Mouse (Mus musculus): ENCODE measurements around the gene Hfe2. TPM values are rescaled to one million over a fixed set of nuclear protein-coding genes. Genes with fewer than 3 reads are reported as not detected.

Gene Hfe2
- total and polyA plus RNA-seq, 3 experiments: not detected

DNA sequence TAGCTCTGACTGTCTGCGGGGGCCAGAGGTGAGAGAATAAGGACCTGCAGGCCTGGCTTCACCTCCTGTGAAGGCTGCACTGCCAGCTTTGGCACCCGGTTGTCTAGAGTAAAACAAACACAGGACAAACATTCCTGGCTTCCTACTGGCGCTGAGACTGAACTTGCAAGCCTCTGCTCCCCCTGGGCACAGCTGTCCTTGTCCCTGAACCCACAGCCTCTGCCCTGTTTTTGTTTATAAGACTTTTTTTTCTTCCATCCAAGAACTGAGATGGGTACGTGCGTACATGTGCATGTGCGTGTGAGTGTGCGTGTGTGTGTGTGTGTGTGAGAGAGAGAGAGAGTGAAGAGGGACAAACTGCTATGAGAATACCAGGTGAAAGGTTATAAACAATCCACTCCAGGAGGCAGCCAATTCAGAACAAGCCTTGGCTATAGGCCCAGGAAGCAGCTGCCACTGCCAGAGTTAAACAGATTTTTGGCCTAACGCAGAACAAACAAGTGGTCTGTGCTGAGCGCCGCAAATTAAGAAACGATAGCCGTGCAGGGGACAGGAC is 30.1 kb downstream of the Hfe2 start:
- TF ChIP-seq GATA2 (IDR thresholded peaks at IDR 0.05; ENCODE audit: borderline replicate concordance, low read depth, low read length) (no peak), CTCF (IDR thresholded peaks at IDR 0.05; ENCODE audit: low read depth, low read length) (no peak), TAL1 (conservative IDR thresholded peaks at IDR 0.05; ENCODE audit: low read depth, low read length) (no peak), POLR2AphosphoS5 (IDR thresholded peaks at IDR 0.05; ENCODE audit: insufficient replicate concordance, low read depth, low read length) (no peak), GATA1 (IDR thresholded peaks at IDR 0.05; ENCODE audit: borderline replicate concordance, low read length) (no peak)
- DNase-seq (ENCODE audit: low spot score) (no peak), ATAC-seq (ENCODE audit: extremely low read depth, insufficient number of reproducible peaks, low FRiP score, poor library complexity, severe bottlenecking) (no peak)
- H3K4me1 ChIP-seq (ENCODE audit: insufficient read depth, low read depth, low read length): peaks cover 43% of the 10 kb centered on the region
- no peak overlapping the region for H3K4me3 ChIP-seq (ENCODE audit: low read depth, low read length)
- peaks cover 10% of the 10 kb centered on the region for H3K36me3 ChIP-seq (replicated peaks)
- H3K27me3 ChIP-seq (ENCODE audit: insufficient read depth, low read length): peaks cover 4% of the 10 kb centered on the region; the same call in 1 of the 2 replicates
- no peaks in the 10 kb centered on the region for H3K9me3 ChIP-seq (replicated peaks)

DNA sequence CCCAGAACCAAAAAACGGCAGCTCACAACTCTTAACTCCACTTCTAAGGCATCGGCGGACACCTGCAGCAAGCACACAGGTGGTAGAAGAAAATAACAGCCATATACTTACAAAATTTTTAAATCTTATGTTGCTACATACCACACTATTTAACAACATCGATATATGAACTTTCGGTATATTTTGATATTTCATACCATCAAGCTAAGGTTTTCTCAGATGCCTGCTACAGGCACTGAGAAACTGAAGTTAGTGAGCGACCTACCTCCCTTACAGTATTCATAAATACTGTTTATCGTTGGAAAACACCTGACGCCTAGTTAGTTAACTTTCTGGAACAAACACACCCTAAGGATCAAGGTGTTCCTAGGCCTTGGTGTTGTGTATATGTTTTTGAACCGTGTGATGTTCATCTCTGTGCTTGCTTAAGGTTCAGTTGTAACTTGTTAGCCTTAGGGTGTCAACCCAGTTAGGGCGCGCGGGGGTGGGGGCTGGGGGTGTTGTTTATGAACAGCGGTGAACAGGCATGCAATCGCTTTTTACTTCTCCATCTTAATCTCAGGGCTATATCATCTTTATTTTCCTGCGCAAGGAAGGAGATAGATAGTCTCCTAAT is 31.1 kb downstream of the Hfe2 start:
- H3K4me3 ChIP-seq (ENCODE audit: low read depth, low read length): no peak overlapping the region
- H3K9me3 ChIP-seq (replicated peaks): no peaks in the 10 kb centered on the region
- no peaks in the 10 kb centered on the region for H3K27me3 ChIP-seq (ENCODE audit: insufficient read depth, low read length)
- ATAC-seq (ENCODE audit: extremely low read depth, insufficient number of reproducible peaks, low FRiP score, poor library complexity, severe bottlenecking) (no peak), DNase-seq (ENCODE audit: low spot score) (no peak)
- H3K4me1 ChIP-seq (ENCODE audit: insufficient read depth, low read depth, low read length): peaks cover 52% of the 10 kb centered on the region
- TF ChIP-seq TAL1 (conservative IDR thresholded peaks at IDR 0.05; ENCODE audit: low read depth, low read length) (no peak), GATA2 (IDR thresholded peaks at IDR 0.05; ENCODE audit: borderline replicate concordance, low read depth, low read length) (no peak), POLR2AphosphoS5 (IDR thresholded peaks at IDR 0.05; ENCODE audit: insufficient replicate concordance, low read depth, low read length) (no peak), GATA1 (IDR thresholded peaks at IDR 0.05; ENCODE audit: borderline replicate concordance, low read length) (no peak), CTCF (IDR thresholded peaks at IDR 0.05; ENCODE audit: low read depth, low read length) (no peak)
- H3K36me3 ChIP-seq (replicated peaks): peaks cover 20% of the 10 kb centered on the region

DNA sequence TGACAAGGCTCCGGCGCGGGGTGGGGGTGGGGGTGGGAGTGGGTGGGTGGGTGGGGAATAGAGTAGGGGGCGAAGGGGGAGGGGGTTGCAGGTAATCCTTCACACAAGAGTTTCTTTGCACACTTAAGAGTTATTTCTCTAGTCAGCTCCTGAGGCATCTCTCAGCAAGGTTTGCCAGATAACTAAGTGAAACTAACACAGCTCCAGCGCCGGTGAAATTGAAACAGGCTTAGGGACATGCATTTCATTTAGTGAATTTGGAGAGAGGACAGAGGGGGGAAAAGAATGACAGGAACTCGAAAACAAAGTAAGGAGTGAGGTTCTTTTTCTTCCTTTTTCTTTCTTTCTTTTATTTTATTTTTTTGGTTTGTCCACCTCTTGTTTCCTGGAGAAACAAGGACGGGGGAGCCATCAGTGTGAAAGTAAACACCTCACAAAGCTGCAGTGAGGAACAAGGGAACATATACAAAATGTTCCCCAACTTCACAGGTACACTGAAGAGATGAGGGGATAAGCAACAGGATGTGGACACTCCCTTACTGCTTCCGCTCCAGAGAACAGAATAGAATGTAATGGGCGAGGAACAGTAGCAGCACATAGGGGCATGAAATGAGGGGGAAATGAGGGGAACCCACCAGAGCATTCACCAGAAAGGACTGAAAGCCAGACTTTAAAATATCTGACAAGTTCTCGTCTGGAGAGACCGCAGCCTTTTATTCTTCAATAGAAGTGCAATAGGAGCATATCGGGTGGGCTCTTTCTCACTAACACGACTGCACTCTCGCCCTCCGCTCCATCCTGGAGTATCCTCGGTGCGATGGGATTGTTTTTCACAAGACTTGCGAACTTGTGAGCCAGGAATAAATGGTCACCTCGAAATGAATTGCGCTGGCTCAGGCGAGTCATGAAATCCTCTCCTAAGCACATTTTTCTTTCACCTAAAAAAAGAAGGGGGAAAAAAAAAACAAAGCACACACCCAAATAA is 32.0 kb downstream of the Hfe2 start:
- Histone ChIP-seq H3K4me3 (ENCODE audit: low read depth, low read length) (peak overlapping the region; percentile 80), H3K36me3 (replicated peaks) (peaks cover 26% of the 10 kb centered on the region), H3K9me3 (replicated peaks) (no peaks in the 10 kb centered on the region), H3K27me3 (ENCODE audit: insufficient read depth, low read length) (no peaks in the 10 kb centered on the region), H3K4me1 (ENCODE audit: insufficient read depth, low read depth, low read length) (peaks cover 51% of the 10 kb centered on the region)
- peak; percentile 58 for DNase-seq (ENCODE audit: low spot score)
- 0 out of 2 replicates have a peak, but pooled peaks have one; percentile 19 for ATAC-seq (ENCODE audit: extremely low read depth, insufficient number of reproducible peaks, low FRiP score, poor library complexity, severe bottlenecking)
- TF ChIP-seq GATA1 (IDR thresholded peaks at IDR 0.05; ENCODE audit: borderline replicate concordance, low read length): no peak
- TF ChIP-seq CTCF (IDR thresholded peaks at IDR 0.05; ENCODE audit: low read depth, low read length): no peak
- TF ChIP-seq POLR2AphosphoS5 (IDR thresholded peaks at IDR 0.05; ENCODE audit: insufficient replicate concordance, low read depth, low read length): no peak
- TF ChIP-seq TAL1 (conservative IDR thresholded peaks at IDR 0.05; ENCODE audit: low read depth, low read length): no peak
- TF ChIP-seq GATA2 (IDR thresholded peaks at IDR 0.05; ENCODE audit: borderline replicate concordance, low read depth, low read length): peak; percentile 65; the same call in 1 of the 2 replicates

DNA sequence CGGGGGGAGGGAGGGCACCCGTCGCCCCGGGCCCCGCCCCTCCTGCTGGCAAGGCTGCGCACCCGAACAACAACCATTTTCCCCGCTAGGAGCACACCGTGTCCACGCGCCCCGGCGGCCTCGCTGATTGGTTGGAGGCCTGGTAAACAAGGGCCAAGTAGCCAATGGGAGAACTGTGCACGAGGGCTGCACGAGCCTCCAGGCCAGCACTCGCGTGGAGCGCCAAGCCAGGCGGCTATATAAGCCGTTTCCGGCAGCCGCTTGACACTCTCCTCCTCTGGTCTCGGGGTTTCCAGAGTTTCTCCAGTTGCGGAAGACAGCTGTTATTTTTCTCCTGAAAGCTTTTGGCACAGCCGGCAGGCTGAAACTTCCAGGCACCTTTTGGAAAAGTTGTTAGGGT is 32.7 kb downstream of the Hfe2 start, which contains the start of gene Txnip:
TSS of gene Txnip (plus strand) at position 264 of the 400 bp plus-strand sequence.
- H3K4me3 ChIP-seq (ENCODE audit: low read depth, low read length): peak within 1 kb of the TSS; percentile 80
- H3K4me1 ChIP-seq (ENCODE audit: insufficient read depth, low read depth, low read length): peaks cover 54% of the 10 kb centered on the region
- no peak for TF ChIP-seq GATA1 (IDR thresholded peaks at IDR 0.05; ENCODE audit: borderline replicate concordance, low read length)
- no peak for TF ChIP-seq TAL1 (conservative IDR thresholded peaks at IDR 0.05; ENCODE audit: low read depth, low read length)
- TF ChIP-seq GATA2 (IDR thresholded peaks at IDR 0.05; ENCODE audit: borderline replicate concordance, low read depth, low read length): no peak
- peak; percentile 92; the same call in 1 of the 2 replicates for TF ChIP-seq POLR2AphosphoS5 (IDR thresholded peaks at IDR 0.05; ENCODE audit: insufficient replicate concordance, low read depth, low read length)
- H3K27me3 ChIP-seq (ENCODE audit: insufficient read depth, low read length): no peaks in the 10 kb centered on the region
- DNase-seq (ENCODE audit: low spot score) (peak; percentile 98), ATAC-seq (ENCODE audit: extremely low read depth, insufficient number of reproducible peaks, low FRiP score, poor library complexity, severe bottlenecking) (peak; percentile 93)
- H3K9me3 ChIP-seq (replicated peaks): no peaks in the 10 kb centered on the region
- H3K36me3 ChIP-seq (replicated peaks): peaks cover 28% of the 10 kb centered on the region

DNA sequence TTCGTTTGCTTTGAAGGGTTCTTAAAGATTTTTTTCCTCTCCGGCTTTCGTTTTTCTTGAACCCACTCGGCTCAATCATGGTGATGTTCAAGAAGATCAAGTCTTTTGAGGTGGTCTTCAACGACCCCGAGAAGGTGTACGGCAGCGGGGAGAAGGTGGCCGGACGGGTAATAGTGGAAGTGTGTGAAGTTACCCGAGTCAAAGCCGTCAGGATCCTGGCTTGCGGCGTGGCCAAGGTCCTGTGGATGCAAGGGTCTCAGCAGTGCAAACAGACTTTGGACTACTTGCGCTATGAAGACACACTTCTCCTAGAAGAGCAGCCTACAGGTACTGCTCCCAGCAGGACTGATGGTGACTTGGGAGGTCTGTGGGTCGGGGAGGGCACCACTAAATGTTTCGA is 33.2 kb downstream of the Hfe2 start:
- no peaks in the 10 kb centered on the region for H3K9me3 ChIP-seq (replicated peaks)
- ATAC-seq (ENCODE audit: extremely low read depth, insufficient number of reproducible peaks, low FRiP score, poor library complexity, severe bottlenecking) (no peak), DNase-seq (ENCODE audit: low spot score) (no peak)
- TF ChIP-seq POLR2AphosphoS5 (IDR thresholded peaks at IDR 0.05; ENCODE audit: insufficient replicate concordance, low read depth, low read length): peak; percentile 8; the same call in 1 of the 2 replicates
- no peak for TF ChIP-seq GATA1 (IDR thresholded peaks at IDR 0.05; ENCODE audit: borderline replicate concordance, low read length)
- peaks cover 28% of the 10 kb centered on the region for H3K36me3 ChIP-seq (replicated peaks)
- H3K27me3 ChIP-seq (ENCODE audit: insufficient read depth, low read length): no peaks in the 10 kb centered on the region
- H3K4me3 ChIP-seq (ENCODE audit: low read depth, low read length): peak overlapping the region; percentile 80
- peaks cover 56% of the 10 kb centered on the region for H3K4me1 ChIP-seq (ENCODE audit: insufficient read depth, low read depth, low read length)

Measured in G1E (cell line).